Mouse (Mus musculus): ENCODE measurements at regions not wholly inside any gene's neighbourhood (a gene's known extent, or its start where the extent isn't known, plus 50 kb on each side); places are given as distances from the start of the nearest gene placed in this dataset.

DNA sequence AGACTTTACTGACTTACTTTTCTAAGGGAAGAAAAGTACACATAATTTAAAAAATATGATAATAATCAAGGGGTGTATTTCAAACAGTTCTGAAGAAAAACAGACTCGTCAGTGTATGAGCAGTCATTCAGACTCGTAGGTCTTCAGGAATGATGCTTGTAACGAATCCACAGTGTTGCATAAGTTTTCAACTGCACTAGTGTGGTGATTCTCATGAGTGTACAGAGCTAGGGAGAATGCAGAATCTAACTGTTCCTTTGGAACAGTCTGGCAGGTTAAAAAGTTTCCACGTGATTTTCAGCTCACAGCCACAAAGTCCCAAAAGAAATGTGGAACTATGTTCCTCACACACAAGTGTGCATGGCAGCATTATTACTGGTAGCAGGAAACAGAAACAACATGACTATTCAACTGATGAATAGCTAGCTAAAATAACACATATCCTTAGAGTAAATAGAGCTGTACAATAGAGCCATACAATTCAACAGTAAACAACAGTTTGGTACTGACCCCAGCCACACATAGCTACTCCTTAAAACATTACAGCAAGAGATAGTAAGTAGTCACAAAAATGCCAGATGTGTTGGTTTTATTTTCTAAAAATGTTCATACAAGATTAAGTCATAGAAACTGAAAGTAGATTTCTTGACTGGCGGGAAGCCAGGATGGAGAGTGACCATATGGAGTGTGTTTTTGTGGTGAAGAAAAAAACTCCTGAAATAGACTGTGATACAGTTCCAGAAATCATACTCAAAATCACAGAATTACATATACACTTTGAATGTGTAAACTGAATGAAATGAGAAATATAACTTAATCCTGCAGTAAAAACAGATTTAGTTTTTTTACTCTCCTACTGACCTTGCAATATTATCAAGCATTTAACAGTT, 713.1 kb downstream of the Epha7 start:
- DNase-seq (ENCODE audit: low read depth, low spot score), result no peak

All from ZHBTc4 (cell line).